Comparison of ENCODE assay signal across 20 mouse cellular contexts in the genomic region with DNA sequence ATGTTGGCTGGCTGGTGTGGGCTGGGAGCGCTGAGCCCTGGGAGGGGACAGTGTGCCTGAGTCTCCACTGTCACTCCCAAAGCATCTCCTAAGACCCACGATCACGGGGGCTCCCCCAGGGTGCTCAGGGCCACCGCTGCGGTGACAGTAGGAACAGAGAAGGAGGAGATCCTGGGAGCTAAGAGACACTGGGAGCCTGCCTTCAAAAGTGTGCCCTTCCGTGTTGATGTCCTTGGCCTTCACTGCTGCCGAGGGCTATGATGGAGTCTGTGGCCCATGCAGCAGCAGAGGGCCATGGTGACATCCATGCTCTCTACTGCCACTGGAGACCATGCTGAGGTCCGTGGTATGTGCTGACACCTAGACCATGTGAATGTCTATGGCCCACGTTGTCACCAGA. TPM values are rescaled to one million over a fixed set of nuclear protein-coding genes. Genes with fewer than 3 reads are reported as not detected.
DNase-seq lines count a peak whose midpoint lies in the region; ATAC-seq and TF ChIP-seq lines count a peak whose summit lies in the region.
"Had no signal": no experiment of that assay in that cellular context is flagged by ENCODE, and none has a peak within 500 bp of the region (broad histone marks: within the 10 kb centered on the region; RNA-seq: fewer than 3 reads in every experiment).

No protein-coding gene starts in this region.

- no peak overlapping the region for H3K4me2 ChIP-seq in liver, postnatal 0 days (ENCODE audit: low read depth, low read length)
- H3K4me2 ChIP-seq in liver, embryonic 12.5 days, result no peak overlapping the region
- H3K4me2 ChIP-seq in stomach, postnatal 0 days (replicated peaks; ENCODE audit: low read depth), result no peak overlapping the region
- H3K4me2 ChIP-seq: embryonic facial prominence, embryonic 12.5 days; forebrain, embryonic 13.5 days; forebrain, embryonic 15.5 days had no signal

- no peak overlapping the region for H3K9ac ChIP-seq in liver, postnatal 0 days (replicated peaks)
- no peak overlapping the region for H3K9ac ChIP-seq in liver, embryonic 12.5 days
- H3K9ac ChIP-seq in stomach, postnatal 0 days (ENCODE audit: low read length), result no peak overlapping the region
- H3K9ac ChIP-seq: embryonic facial prominence, embryonic 12.5 days; forebrain, embryonic 13.5 days; forebrain, embryonic 15.5 days; forebrain, postnatal 0 days had no signal

- peak; percentile 52 for DNase-seq in adrenal gland, adult 2 months
- DNase-seq in adrenal gland, postnatal 36 days, result no peak
- peak; percentile 10 for DNase-seq in liver, postnatal 0 days
- DNase-seq in stomach, postnatal 0 days (ENCODE audit: low spot score), result peak; percentile 12
- no peak for DNase-seq in frontal cortex, postnatal 36 days (ENCODE audit: low spot score in 2 of 2)
- DNase-seq: adrenal gland, postnatal 10 days; adrenal gland, postnatal 25 days; cerebellum, adult 11 months; cerebellum, adult 18-20 months; cerebellum, adult 8-10 months; cerebellum, adult 9-11 months; cerebellum, postnatal 14 days; cerebellum, postnatal 36 days; forebrain, postnatal 0 days had no signal

- H3K27me3 ChIP-seq in liver, postnatal 0 days (ENCODE audit: insufficient read depth, low read length), result no peaks in the 10 kb centered on the region
- H3K27me3 ChIP-seq in liver, embryonic 12.5 days (replicated peaks), result no peaks in the 10 kb centered on the region; the same call in 1 of the 2 replicates
- no peaks in the 10 kb centered on the region for H3K27me3 ChIP-seq in stomach, postnatal 0 days (ENCODE audit: control insufficient read depth, insufficient read depth, low read length)
- H3K27me3 ChIP-seq: forebrain, embryonic 13.5 days; forebrain, embryonic 15.5 days had no signal

- no peaks in the 10 kb centered on the region for H3K9me3 ChIP-seq in liver, postnatal 0 days (ENCODE audit: low read length)
- H3K9me3 ChIP-seq in liver, embryonic 12.5 days (replicated peaks), result no peaks in the 10 kb centered on the region
- H3K9me3 ChIP-seq in stomach, postnatal 0 days (ENCODE audit: control insufficient read depth, low read length), result no peaks in the 10 kb centered on the region
- H3K9me3 ChIP-seq: embryonic facial prominence, embryonic 10.5 days; embryonic facial prominence, embryonic 12.5 days; forebrain, embryonic 13.5 days; forebrain, embryonic 15.5 days had no signal

- peaks cover 20% of the 10 kb centered on the region for H3K4me1 ChIP-seq in liver, postnatal 0 days (ENCODE audit: insufficient read depth)
- H3K4me1 ChIP-seq in liver, embryonic 12.5 days, result peaks cover 25% of the 10 kb centered on the region
- no peaks in the 10 kb centered on the region for H3K4me1 ChIP-seq in stomach, postnatal 0 days (replicated peaks; ENCODE audit: control insufficient read depth, insufficient read depth)
- H3K4me1 ChIP-seq: embryonic facial prominence, embryonic 12.5 days; forebrain, embryonic 13.5 days; forebrain, embryonic 15.5 days had no signal

- H3K36me3 ChIP-seq in liver, postnatal 0 days (replicated peaks; ENCODE audit: insufficient read depth, low read length), result no peaks in the 10 kb centered on the region
- H3K36me3 ChIP-seq in liver, embryonic 12.5 days, result no peaks in the 10 kb centered on the region
- no peaks in the 10 kb centered on the region for H3K36me3 ChIP-seq in stomach, postnatal 0 days (ENCODE audit: control insufficient read depth, insufficient read depth, low read length)
- H3K36me3 ChIP-seq: embryonic facial prominence, embryonic 10.5 days; embryonic facial prominence, embryonic 12.5 days; forebrain, embryonic 15.5 days had no signal

- no peak overlapping the region for H3K27ac ChIP-seq in liver, postnatal 0 days (ENCODE audit: low read depth)
- H3K27ac ChIP-seq in liver, embryonic 12.5 days, result no peak overlapping the region
- no peak overlapping the region for H3K27ac ChIP-seq in stomach, postnatal 0 days (replicated peaks)
- H3K27ac ChIP-seq: embryonic facial prominence, embryonic 10.5 days; embryonic facial prominence, embryonic 12.5 days; forebrain, embryonic 13.5 days; forebrain, embryonic 15.5 days had no signal

- TF ChIP-seq EP300 in liver, postnatal 0 days (IDR thresholded peaks at IDR 0.05; ENCODE audit: low read depth), result no peak
- TF ChIP-seq EP300 in stomach, postnatal 0 days (optimal IDR thresholded peaks at IDR 0.05), result no peak

- TF ChIP-seq CTCF in liver, postnatal 0 days (IDR thresholded peaks at IDR 0.05; ENCODE audit: low read depth), result no peak
- TF ChIP-seq CTCF in stomach, postnatal 0 days (IDR thresholded peaks at IDR 0.05; ENCODE audit: low read depth), result no peak

- no peak for ATAC-seq in liver, postnatal 0 days
- ATAC-seq in liver, embryonic 12.5 days, result no peak
- 0 out of 2 replicates have a peak, but pooled peaks have one; percentile 6 for ATAC-seq in granulocyte monocyte progenitor cell, adult 5-6 weeks (replicated peaks; ENCODE audit: poor library complexity, severe bottlenecking)
- ATAC-seq in stomach, postnatal 0 days (ENCODE audit: low FRiP score, low TSS enrichment), result no peak
- ATAC-seq: forebrain, embryonic 13.5 days; forebrain, embryonic 15.5 days; forebrain, postnatal 0 days had no signal

- H3K4me3 ChIP-seq in liver, postnatal 0 days (ENCODE audit: low read depth, low read length), result no peak overlapping the region
- no peak overlapping the region for H3K4me3 ChIP-seq in liver, embryonic 12.5 days
- no peak overlapping the region for H3K4me3 ChIP-seq in stomach, postnatal 0 days (ENCODE audit: low read depth, low read length)
- H3K4me3 ChIP-seq: embryonic facial prominence, embryonic 10.5 days; embryonic facial prominence, embryonic 12.5 days; forebrain, embryonic 13.5 days; forebrain, embryonic 15.5 days had no signal

- 76% methylated on average over 9 of the region's 9 CpGs for WGBS in liver, postnatal 0 days (ENCODE audit: insufficient replicate concordance)
- WGBS in liver, embryonic 12.5 days (ENCODE audit: insufficient replicate concordance), result 76% methylated on average over 9 of the region's 9 CpGs
- 72% methylated on average over 9 of the region's 9 CpGs for WGBS in stomach, postnatal 0 days

RNA-seq across cellular contexts. Expression of a gene that starts 20.9 kb away (rescaled TPM):
- total RNA-seq in adrenal gland, adult 2 months (2021), result 10 to 100 TPM; 16.8 to 19.7 TPM
- polyA plus RNA-seq in adrenal gland, adult 2 months (2012; rRNA removed), result 13.4 and 14.8 TPM in 2 replicates
- total RNA-seq in adrenal gland, postnatal 36 days (2021), result 10 to 100 TPM; 12.0 to 19.0 TPM
- 12.9 and 13.5 TPM in 2 replicates for polyA plus RNA-seq in liver, postnatal 0 days (2015; fragmentation: Nextera tagmentation; extraction: Ambion mirVana)
- polyA plus RNA-seq in liver, embryonic 12.5 days (2016; fragmentation: Nextera tagmentation; extraction: Ambion mirVana), result 16.2 and 16.6 TPM in 2 replicates
- 21.7 and 31.2 TPM in 2 replicates for total RNA-seq in granulocyte monocyte progenitor cell, adult 5-6 weeks (2014; fragmentation: Nextera tagmentation)
- 16.3 and 35.5 TPM in 2 replicates for total RNA-seq in granulocyte monocyte progenitor cell, adult 5-6 weeks (2017)
- 19.4 and 19.6 TPM in 2 replicates for polyA plus RNA-seq in stomach, postnatal 0 days (2015; fragmentation: Nextera tagmentation; extraction: Ambion mirVana)

RNA-seq across cellular contexts. Expression of a gene that starts 20.9 kb away (rescaled TPM):
- total RNA-seq in adrenal gland, adult 2 months (2021), result 100 to 1,000 TPM; 121 to 151 TPM
- polyA plus RNA-seq in adrenal gland, adult 2 months (2012; rRNA removed), result 721 and 995 TPM in 2 replicates
- 100 to 1,000 TPM; 133 to 143 TPM for total RNA-seq in adrenal gland, postnatal 36 days (2021)
- polyA plus RNA-seq in liver, postnatal 0 days (2015; fragmentation: Nextera tagmentation; extraction: Ambion mirVana), result 17.3 and 23.0 TPM in 2 replicates
- polyA plus RNA-seq in liver, embryonic 12.5 days (2016; fragmentation: Nextera tagmentation; extraction: Ambion mirVana), result 77.4 and 80.6 TPM in 2 replicates
- 126 and 158 TPM in 2 replicates for total RNA-seq in granulocyte monocyte progenitor cell, adult 5-6 weeks (2014; fragmentation: Nextera tagmentation)
- total RNA-seq in granulocyte monocyte progenitor cell, adult 5-6 weeks (2017), result 54.6 and 69.6 TPM in 2 replicates
- 20.2 and 20.7 TPM in 2 replicates for polyA plus RNA-seq in stomach, postnatal 0 days (2015; fragmentation: Nextera tagmentation; extraction: Ambion mirVana)

RNA-seq across cellular contexts. Expression of a gene that starts 27.0 kb away (rescaled TPM):
- total RNA-seq in adrenal gland, adult 2 months (2021), result 10 to 100 TPM; 12.3 to 13.1 TPM
- 7.9 and 10.1 TPM in 2 replicates for polyA plus RNA-seq in adrenal gland, adult 2 months (2012; rRNA removed)
- total RNA-seq in adrenal gland, postnatal 36 days (2021), result 10 to 100 TPM; 11.5 to 14.7 TPM
- 1.6 and 1.7 TPM in 2 replicates for polyA plus RNA-seq in liver, postnatal 0 days (2015; fragmentation: Nextera tagmentation; extraction: Ambion mirVana)
- 2.7 and 3.3 TPM in 2 replicates for polyA plus RNA-seq in liver, embryonic 12.5 days (2016; fragmentation: Nextera tagmentation; extraction: Ambion mirVana)
- total RNA-seq in granulocyte monocyte progenitor cell, adult 5-6 weeks (2014; fragmentation: Nextera tagmentation), result 1.9 and 2.2 TPM in 2 replicates
- 2.5 TPM in 1 of 2 replicates, not detected in the other for total RNA-seq in granulocyte monocyte progenitor cell, adult 5-6 weeks (2017)
- polyA plus RNA-seq in stomach, postnatal 0 days (2015; fragmentation: Nextera tagmentation; extraction: Ambion mirVana), result 0.59 and 0.71 TPM in 2 replicates

RNA-seq across cellular contexts. Expression of a gene that starts 47.8 kb away (rescaled TPM):
- total RNA-seq in adrenal gland, adult 2 months (2021), result 100 to 1,000 TPM; 463 to 520 TPM
- 1,201 and 1,446 TPM in 2 replicates for polyA plus RNA-seq in adrenal gland, adult 2 months (2012; rRNA removed)
- 100 to 1,000 TPM; 325 to 425 TPM for total RNA-seq in adrenal gland, postnatal 36 days (2021)
- polyA plus RNA-seq in liver, postnatal 0 days (2015; fragmentation: Nextera tagmentation; extraction: Ambion mirVana), result 188 and 211 TPM in 2 replicates
- polyA plus RNA-seq in liver, embryonic 12.5 days (2016; fragmentation: Nextera tagmentation; extraction: Ambion mirVana), result 228 and 237 TPM in 2 replicates
- 1,142 and 1,261 TPM in 2 replicates for total RNA-seq in granulocyte monocyte progenitor cell, adult 5-6 weeks (2014; fragmentation: Nextera tagmentation)
- 468 and 672 TPM in 2 replicates for total RNA-seq in granulocyte monocyte progenitor cell, adult 5-6 weeks (2017)
- 892 and 954 TPM in 2 replicates for polyA plus RNA-seq in stomach, postnatal 0 days (2015; fragmentation: Nextera tagmentation; extraction: Ambion mirVana)

Comparison
In these comparisons a context has a peak if more than half of its experiments do, and no peak if none do; other contexts are left out.
1. DNase-seq: peak in adrenal gland, adult 2 months (single experiment), liver, postnatal 0 days (single experiment) and stomach, postnatal 0 days (single experiment); none in adrenal gland, postnatal 36 days (0 of 2) and frontal cortex, postnatal 36 days (0 of 2).